Mouse (Mus musculus) bone marrow macrophage, adult 2 months (primary cell): ENCODE measurements around the gene Krt16.

Experiments used
- CTCF ChIP-seq: IDR thresholded peaks from 2 replicates; pipeline ENCODE4 v1.5.1; 2012; ENCODE audit warnings: low read depth, mild to moderate bottlenecking, low read length, moderate library complexity
- POLR2A ChIP-seq: IDR thresholded peaks from 2 replicates; pipeline ENCODE4 v1.6.1; 2012; ENCODE audit warnings: mild to moderate bottlenecking, low read depth, low read length, borderline replicate concordance

GRCm38 (mm10) chr11:100282549-100282948 lies 33.8 kb upstream of the Krt16 start:
- TF ChIP-seq CTCF = peak; percentile 70
- TF ChIP-seq POLR2A = no peak
